Mouse (Mus musculus) left cerebral cortex, adult 11 months (tissue): ENCODE results near the gene Mbtps1.

Experiments used
- DNase-seq: peaks from one replicate; pipeline ENCODE4 v3.0.0; 2022; ENCODE audit warnings: low spot score

Gene Mbtps1

GRCm38 (mm10) chr8:119557821-119558602, 523 bp downstream of the Mbtps1 start:
- DNase-seq, result no peak

GRCm38 (mm10) chr8:119557132-119557531, 1.4 kb downstream of the Mbtps1 start:
- no peak for DNase-seq

GRCm38 (mm10) chr8:119555861-119556260, 2.7 kb downstream of the Mbtps1 start:
- DNase-seq, result no peak

- DNase-seq, result no peak
Measured at GRCm38 (mm10) chr8:119552967-119553366, 5.6 kb downstream of the Mbtps1 start.

GRCm38 (mm10) chr8:119548560-119549113, 9.9 kb downstream of the Mbtps1 start:
- no peak for DNase-seq

- DNase-seq, result no peak
Measured at GRCm38 (mm10) chr8:119547019-119547691, 11.4 kb downstream of the Mbtps1 start.

GRCm38 (mm10) chr8:119545791-119546190, 12.7 kb downstream of the Mbtps1 start:
- no peak for DNase-seq

GRCm38 (mm10) chr8:119545180-119545579, 13.4 kb downstream of the Mbtps1 start:
- DNase-seq, result no peak

GRCm38 (mm10) chr8:119544606-119545005, 13.9 kb downstream of the Mbtps1 start:
- no peak for DNase-seq

- DNase-seq, result peak; percentile 54
Measured at GRCm38 (mm10) chr8:119531973-119532372, 26.6 kb downstream of the Mbtps1 start.

- DNase-seq, result no peak
Measured at GRCm38 (mm10) chr8:119531397-119531796, 27.1 kb downstream of the Mbtps1 start.

GRCm38 (mm10) chr8:119530937-119531336, 27.6 kb downstream of the Mbtps1 start:
- DNase-seq, result no peak

- DNase-seq, result no peak
Measured at GRCm38 (mm10) chr8:119528762-119529161, 29.8 kb downstream of the Mbtps1 start.

GRCm38 (mm10) chr8:119520102-119520501, 38.4 kb downstream of the Mbtps1 start:
- DNase-seq, result no peak

GRCm38 (mm10) chr8:119516674-119517073, 41.9 kb downstream of the Mbtps1 start:
- no peak for DNase-seq

- DNase-seq, result no peak
Measured at GRCm38 (mm10) chr8:119515767-119516166, 42.8 kb downstream of the Mbtps1 start.

- DNase-seq, result no peak
Measured at GRCm38 (mm10) chr8:119514940-119515339, 43.6 kb downstream of the Mbtps1 start.

GRCm38 (mm10) chr8:119513405-119513804, 45.1 kb downstream of the Mbtps1 start:
- DNase-seq, result no peak

GRCm38 (mm10) chr8:119511722-119512121, 46.8 kb downstream of the Mbtps1 start:
- no peak for DNase-seq

GRCm38 (mm10) chr8:119510471-119510870, 48.1 kb downstream of the Mbtps1 start:
- DNase-seq, result no peak

GRCm38 (mm10) chr8:119506106-119506505, 52.4 kb downstream of the Mbtps1 start:
- no peak for DNase-seq

- no peak for DNase-seq
Measured at GRCm38 (mm10) chr8:119505488-119505887, 53.0 kb downstream of the Mbtps1 start.

- DNase-seq, result no peak
Measured at GRCm38 (mm10) chr8:119503191-119503767, 55.3 kb downstream of the Mbtps1 start.
